28 mouse cellular contexts compared by ENCODE assay signal in genomic region chr6:128643999-128644398, GRCm38 (mm10). TPM values are rescaled to one million over a fixed set of nuclear protein-coding genes. Genes with fewer than 3 reads are reported as not detected.
DNase-seq lines count a peak whose midpoint lies in the region; ATAC-seq and TF ChIP-seq lines count a peak whose summit lies in the region.
"Had no signal": no experiment of that assay in that cellular context is flagged by ENCODE, and none has a peak within 500 bp of the region (broad histone marks: within the 10 kb centered on the region; RNA-seq: fewer than 3 reads in every experiment).

No protein-coding gene starts in this region.

- no peaks in the 10 kb centered on the region for H3K79me2 ChIP-seq in CH12.LX (replicated peaks; ENCODE audit: control insufficient read depth, extremely low read depth, insufficient read depth, poor library complexity, severe bottlenecking)

- TF ChIP-seq POLR2A in CH12.LX (IDR thresholded peaks at IDR 0.05; ENCODE audit: low read depth, low read length) = no peak

- no peaks in the 10 kb centered on the region for H3K36me3 ChIP-seq in CH12.LX (replicated peaks in 1 of 2; ENCODE audit: control insufficient read depth in 1 of 2, insufficient read depth in 1 of 2, low read length in 1 of 2)
- H3K36me3 ChIP-seq in splenic B cell, adult 2 months (ENCODE audit: control insufficient read depth, insufficient read depth, low read length, poor library complexity, severe bottlenecking) = no peaks in the 10 kb centered on the region
- no peaks in the 10 kb centered on the region for H3K36me3 ChIP-seq in hindbrain, embryonic 13.5 days
- H3K36me3 ChIP-seq: embryonic facial prominence, embryonic 12.5 days; forebrain, embryonic 15.5 days; G1E; heart, embryonic 13.5 days; hindbrain, embryonic 12.5 days had no signal

- TF ChIP-seq EP300 in CH12.LX (IDR thresholded peaks at IDR 0.05; ENCODE audit: low read length) = no peak

- TF ChIP-seq CTCF in CH12.LX (conservative IDR thresholded peaks at IDR 0.05 in 1 of 2, IDR thresholded peaks at IDR 0.05 in 1 of 2; ENCODE audit: low read depth in 2 of 2, low read length in 2 of 2) = no peak

- H3K4me2 ChIP-seq in CH12.LX (ENCODE audit: insufficient read depth, low read depth, poor library complexity, severe bottlenecking) = no peak overlapping the region
- H3K4me2 ChIP-seq in hindbrain, embryonic 13.5 days = no peak overlapping the region
- H3K4me2 ChIP-seq: embryonic facial prominence, embryonic 12.5 days; forebrain, embryonic 15.5 days; heart, embryonic 13.5 days; hindbrain, embryonic 12.5 days had no signal

- ATAC-seq in granulocyte monocyte progenitor cell, adult 5-6 weeks (replicated peaks; ENCODE audit: poor library complexity, severe bottlenecking) = 0 out of 2 replicates have a peak, but pooled peaks have one; percentile 36
- ATAC-seq in frontal cortex, adult (ENCODE audit: low TSS enrichment) = no peak
- ATAC-seq in hindbrain, embryonic 13.5 days (ENCODE audit: low FRiP score) = no peak
- ATAC-seq: activated CD4-positive, CD25-positive, alpha-beta regulatory T cell, adult 4 months; forebrain, embryonic 15.5 days; hindbrain, postnatal 0 days; Patski had no signal

- in situ Hi-C loops in CH12.LX (cut with MboI; ENCODE audit: low pct_ligation_motif_present, low pct_unique_long_range_greater_than_20kb, low sequenced_read_pairs) = no loop called here

- H3K27me3 ChIP-seq in CH12.LX (replicated peaks) = no peaks in the 10 kb centered on the region
- no peaks in the 10 kb centered on the region for H3K27me3 ChIP-seq in splenic B cell, adult 2 months (ENCODE audit: control insufficient read depth, insufficient read depth, low read length, poor library complexity, severe bottlenecking)
- H3K27me3 ChIP-seq in hindbrain, embryonic 13.5 days = no peaks in the 10 kb centered on the region
- H3K27me3 ChIP-seq: embryonic facial prominence, embryonic 12.5 days; forebrain, embryonic 15.5 days; heart, embryonic 13.5 days; hindbrain, embryonic 12.5 days; Patski had no signal

- DNase-seq in lung, postnatal 25 days (ENCODE audit: low spot score) = peak; percentile 29
- DNase-seq in lung, adult 18-20 months = no peak
- DNase-seq in CH12.LX (ENCODE audit: extremely low read depth) = peak; percentile 18
- peak; percentile 68 for DNase-seq in splenic B cell, adult 2 months (ENCODE audit: low read depth, low spot score)
- DNase-seq: adrenal gland, adult 2 months; adrenal gland, postnatal 36 days; cerebellum, adult 11 months; cerebellum, adult 8-10 months; cerebellum, postnatal 14 days; gastrocnemius, postnatal 14 days; heart, postnatal 4 days had no signal

- no peak overlapping the region for H3K4me3 ChIP-seq in CH12.LX (replicated peaks in 1 of 3; ENCODE audit: low read depth in 2 of 3, low read length in 2 of 3, poor library complexity in 1 of 3)
- no peak overlapping the region for H3K4me3 ChIP-seq in hindbrain, embryonic 13.5 days
- H3K4me3 ChIP-seq: embryonic facial prominence, embryonic 12.5 days; forebrain, embryonic 15.5 days; heart, embryonic 13.5 days; hindbrain, embryonic 12.5 days had no signal

- no peak overlapping the region for H3K27ac ChIP-seq in CH12.LX (ENCODE audit: insufficient read depth, low read depth)
- no peak overlapping the region for H3K27ac ChIP-seq in hindbrain, embryonic 13.5 days
- H3K27ac ChIP-seq: embryonic facial prominence, embryonic 12.5 days; forebrain, embryonic 15.5 days; heart, embryonic 13.5 days; hindbrain, embryonic 12.5 days; hindbrain, postnatal 0 days had no signal

- 66% methylated on average over 2 of the region's 2 CpGs for WGBS in hindbrain, embryonic 13.5 days

- no peak for TF ChIP-seq RAD21 in CH12.LX (IDR thresholded peaks at IDR 0.05; ENCODE audit: low read depth, low read length)

- no peak overlapping the region for H3K9ac ChIP-seq in CH12.LX (ENCODE audit: insufficient read depth, low read depth)
- H3K9ac ChIP-seq in hindbrain, embryonic 13.5 days = no peak overlapping the region
- H3K9ac ChIP-seq: embryonic facial prominence, embryonic 12.5 days; forebrain, embryonic 15.5 days; heart, embryonic 13.5 days; hindbrain, embryonic 12.5 days had no signal

- dilution Hi-C loops in CH12.LX (cut with MboI; ENCODE audit: extremely low pct_ligation_motif_present, extremely low pct_unique_long_range_greater_than_20kb, low sequenced_read_pairs) = no loop called here

- no peaks in the 10 kb centered on the region for H3K9me3 ChIP-seq in CH12.LX (replicated peaks; ENCODE audit: low read length)
- H3K9me3 ChIP-seq in hindbrain, embryonic 13.5 days = no peaks in the 10 kb centered on the region
- H3K9me3 ChIP-seq: embryonic facial prominence, embryonic 12.5 days; forebrain, embryonic 15.5 days; hindbrain, embryonic 12.5 days had no signal

- H3K4me1 ChIP-seq in CH12.LX (ENCODE audit: control insufficient read depth in 1 of 2, insufficient read depth in 2 of 2) = peaks cover 0 to 13% of the 10 kb centered on the region in 2 experiments; a peak in 2 of 4 replicates
- H3K4me1 ChIP-seq in hindbrain, embryonic 13.5 days (replicated peaks) = no peaks in the 10 kb centered on the region
- H3K4me1 ChIP-seq: embryonic facial prominence, embryonic 12.5 days; forebrain, embryonic 15.5 days; hindbrain, embryonic 12.5 days had no signal

TF ChIP-seq in CH12.LX, 34 proteins besides CTCF, POLR2A, EP300 and RAD21:
- TF ChIP-seq E2F4 (IDR thresholded peaks at IDR 0.05; ENCODE audit: insufficient replicate concordance, low read depth, low read length) = no peak
- TF ChIP-seq RCOR1 (conservative IDR thresholded peaks at IDR 0.05; ENCODE audit: low read depth, low read length) = no peak
- TF ChIP-seq ZNF384 (IDR thresholded peaks at IDR 0.05; ENCODE audit: low read depth, low read length) = peak; percentile 43; the same call in 1 of the 2 replicates
- TF ChIP-seq TBP (conservative IDR thresholded peaks at IDR 0.05; ENCODE audit: low read depth, low read length) = no peak
- no peak for TF ChIP-seq MXI1 (IDR thresholded peaks at IDR 0.05; ENCODE audit: low read depth, low read length)
TF ChIP-seq in CH12.LX: peak in this region for 1.

RNA-seq across cellular contexts. Expression of gene Clec2h, which starts 18.2 kb away (rescaled TPM):
- total RNA-seq in CH12.LX (2012; rRNA removed) (not detected in 2 replicates), CH12.LX (2014; rRNA removed) (not detected in 2 replicates)
- not detected in 2 replicates for polyA plus RNA-seq in CH12.LX (2012; ENCODE audit: insufficient read length, low read depth)
- not detected in 2 replicates for total RNA-seq in granulocyte monocyte progenitor cell, adult 5-6 weeks (2014; fragmentation: Nextera tagmentation)
- total RNA-seq in granulocyte monocyte progenitor cell, adult 5-6 weeks (2017) = not detected in 2 replicates
- polyA plus RNA-seq in hindbrain, embryonic 13.5 days (2015; fragmentation: Nextera tagmentation; extraction: Ambion mirVana) = not detected in 2 replicates
- total RNA-seq: gastrocnemius, postnatal 14 days; heart, postnatal 4 days; hindbrain, postnatal 0 days had no signal
- polyA plus RNA-seq: activated CD4-positive, CD25-positive, alpha-beta regulatory T cell, adult 4 months; adrenal gland, adult 2 months; brain, embryonic 14.5 days; cortical plate, adult 2 months; embryonic facial prominence, embryonic 12.5 days; forebrain, embryonic 11.5 days; forebrain, embryonic 15.5 days; frontal cortex, adult 2 months; G1E; heart, embryonic 13.5 days; heart, postnatal 0 days; hindbrain, embryonic 12.5 days; hindbrain, postnatal 0 days; Patski had no signal

RNA-seq across cellular contexts. Expression of gene Klrb1a, which starts 20.7 kb away (rescaled TPM):
- total RNA-seq in CH12.LX (2012; rRNA removed) = not detected in 2 replicates
- total RNA-seq in CH12.LX (2014; rRNA removed) = not detected in 2 replicates
- polyA plus RNA-seq in CH12.LX (2012; ENCODE audit: insufficient read length, low read depth) = not detected in 2 replicates
- total RNA-seq in granulocyte monocyte progenitor cell, adult 5-6 weeks (2014; fragmentation: Nextera tagmentation) = not detected in 2 replicates
- total RNA-seq in granulocyte monocyte progenitor cell, adult 5-6 weeks (2017) = not detected in 2 replicates
- not detected in 2 replicates for polyA plus RNA-seq in hindbrain, embryonic 13.5 days (2015; fragmentation: Nextera tagmentation; extraction: Ambion mirVana)
- total RNA-seq: adrenal gland, adult 2 months; adrenal gland, postnatal 36 days; gastrocnemius, postnatal 14 days; heart, postnatal 4 days; hindbrain, postnatal 0 days had no signal
- polyA plus RNA-seq: cortical plate, adult 2 months; embryonic facial prominence, embryonic 12.5 days; forebrain, embryonic 11.5 days; forebrain, embryonic 15.5 days; frontal cortex, adult 2 months; G1E; heart, embryonic 13.5 days; heart, postnatal 0 days; hindbrain, embryonic 12.5 days; hindbrain, postnatal 0 days; intestine, embryonic 14.5 days; Patski had no signal

Comparison
In these comparisons a context has a peak if more than half of its experiments do, and no peak if none do; other contexts are left out.
1. DNase-seq: peak in lung, postnatal 25 days (single experiment), CH12.LX (single experiment) and splenic B cell, adult 2 months (single experiment); none in lung, adult 18-20 months (0 of 2).